Mouse (Mus musculus): ENCODE measurements around the gene Gramd1b.
A peak's percentile ranks its signal among the peaks of the same experiment; 100 is the strongest.

The Gramd1b gene

GRCm38 (mm10) chr9:40426282-40426964 lies 104.8 kb downstream of the Gramd1b start:
- no peak for DNase-seq (ENCODE audit: low spot score)

GRCm38 (mm10) chr9:40424874-40425273 lies 106.3 kb downstream of the Gramd1b start:
- DNase-seq (ENCODE audit: low spot score), result no peak

GRCm38 (mm10) chr9:40423427-40423867 lies 107.7 kb downstream of the Gramd1b start:
- DNase-seq (ENCODE audit: low spot score), result no peak

GRCm38 (mm10) chr9:40422368-40423057 lies 108.7 kb downstream of the Gramd1b start:
- no peak for DNase-seq (ENCODE audit: low spot score)

- DNase-seq (ENCODE audit: low spot score), result no peak
These were observed 110.4 kb downstream of the Gramd1b start for GRCm38 (mm10) chr9:40420652-40421335.

GRCm38 (mm10) chr9:40418803-40419202 lies 112.4 kb downstream of the Gramd1b start:
- no peak for DNase-seq (ENCODE audit: low spot score)

GRCm38 (mm10) chr9:40416150-40416549 lies 115.0 kb downstream of the Gramd1b start:
- DNase-seq (ENCODE audit: low spot score), result no peak

- peak; percentile 87 for DNase-seq (ENCODE audit: low spot score)
These were observed 116.0 kb downstream of the Gramd1b start for GRCm38 (mm10) chr9:40414904-40415766.

- DNase-seq (ENCODE audit: low spot score), result peak; percentile 79
These were observed 116.7 kb downstream of the Gramd1b start for GRCm38 (mm10) chr9:40414498-40414903.

GRCm38 (mm10) chr9:40413601-40414000 lies 117.6 kb downstream of the Gramd1b start:
- DNase-seq (ENCODE audit: low spot score), result no peak

- DNase-seq (ENCODE audit: low spot score), result no peak
These were observed 118.3 kb downstream of the Gramd1b start for GRCm38 (mm10) chr9:40412931-40413330.

GRCm38 (mm10) chr9:40412246-40412645 lies 118.9 kb downstream of the Gramd1b start:
- DNase-seq (ENCODE audit: low spot score), result no peak

GRCm38 (mm10) chr9:40410895-40411294 lies 120.3 kb downstream of the Gramd1b start:
- no peak for DNase-seq (ENCODE audit: low spot score)

GRCm38 (mm10) chr9:40409071-40409470 lies 122.1 kb downstream of the Gramd1b start:
- no peak for DNase-seq (ENCODE audit: low spot score)

- DNase-seq (ENCODE audit: low spot score), result no peak
These were observed 122.8 kb downstream of the Gramd1b start for GRCm38 (mm10) chr9:40408415-40408814.

GRCm38 (mm10) chr9:40407876-40408275 lies 123.3 kb downstream of the Gramd1b start:
- no peak for DNase-seq (ENCODE audit: low spot score)

GRCm38 (mm10) chr9:40405804-40406203 lies 125.4 kb downstream of the Gramd1b start:
- no peak for DNase-seq (ENCODE audit: low spot score)

GRCm38 (mm10) chr9:40405263-40405662 lies 125.9 kb downstream of the Gramd1b start:
- no peak for DNase-seq (ENCODE audit: low spot score)

GRCm38 (mm10) chr9:40404637-40405036 lies 126.5 kb downstream of the Gramd1b start:
- no peak for DNase-seq (ENCODE audit: low spot score)

GRCm38 (mm10) chr9:40403750-40404149 lies 127.4 kb downstream of the Gramd1b start:
- no peak for DNase-seq (ENCODE audit: low spot score)

- no peak for DNase-seq (ENCODE audit: low spot score)
These were observed 129.4 kb downstream of the Gramd1b start for GRCm38 (mm10) chr9:40401818-40402217.

GRCm38 (mm10) chr9:40400854-40401253 lies 130.3 kb downstream of the Gramd1b start:
- DNase-seq (ENCODE audit: low spot score), result no peak
